Mouse (Mus musculus) adrenal gland, adult (tissue): ENCODE measurements around the gene Tmem266.

Experiments used
- DNase-seq, 2 experiments: peaks; one replicate each; pipeline ENCODE4 v3.0.0; 2022 to 2023; ENCODE audit warnings: low spot score in 1 of 2; ENCODE audit not compliant: inconsistent age in 2 of 2

The Tmem266 gene

GRCm38 (mm10) chr9:55326515-55327233, at the start of gene Tmem266, which contains the start of gene Nrg4:
Tmem266 (plus strand) TSS chr9:55326913.
Nrg4 (minus strand) TSS chr9:55326844.
- DNase-seq = peak; percentile 83 to 94

DNA sequence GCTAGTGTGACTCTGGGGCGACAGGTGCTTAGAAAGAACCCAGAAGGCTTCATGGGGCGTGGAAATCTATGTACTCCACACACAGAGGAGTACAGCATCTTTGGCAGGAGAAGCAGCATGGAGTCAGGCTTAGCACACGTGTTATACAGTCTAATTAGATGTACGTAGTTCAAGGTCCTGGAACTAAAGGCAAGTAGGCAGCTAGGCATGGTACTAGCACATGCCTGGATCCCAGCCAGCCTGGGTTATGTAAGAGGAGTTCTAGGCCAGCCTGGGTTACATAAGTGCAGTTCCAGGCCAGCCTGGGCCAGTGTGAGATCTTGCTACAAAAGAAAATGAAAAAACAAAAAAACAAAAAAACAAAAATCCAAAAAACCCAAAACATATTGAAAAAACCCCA, 49.2 kb upstream of the Tmem266 start:
- DNase-seq = peak; percentile 76 to 93

- no peak for DNase-seq
Observed at GRCm38 (mm10) chr9:55279114-55279825, 47.4 kb upstream of the Tmem266 start.

GRCm38 (mm10) chr9:55283516-55283915, 43.2 kb upstream of the Tmem266 start:
- peak; percentile 19 to 79 for DNase-seq

DNA sequence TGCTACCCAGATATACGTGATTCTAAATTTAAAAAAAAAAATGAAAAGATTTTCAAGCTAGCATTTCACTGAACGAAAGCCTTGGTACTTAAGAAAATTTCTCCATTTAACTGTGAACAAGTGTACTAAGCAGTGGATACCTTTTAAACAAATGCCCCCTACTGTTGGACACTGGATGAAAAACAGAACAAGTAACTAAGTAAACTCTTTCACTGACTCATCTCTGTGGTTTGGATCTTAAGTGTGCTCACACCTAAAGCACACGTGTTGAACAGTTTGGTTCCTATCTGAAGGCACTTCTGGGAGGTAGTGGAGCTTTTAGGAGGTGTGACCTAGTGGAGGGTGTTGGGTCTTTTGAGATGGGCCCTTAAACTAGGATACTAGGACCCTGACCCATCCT, 41.5 kb upstream of the Tmem266 start:
- no peak for DNase-seq

- DNase-seq = no peak
Observed at GRCm38 (mm10) chr9:55289475-55290198, 37.1 kb upstream of the Tmem266 start.

DNA sequence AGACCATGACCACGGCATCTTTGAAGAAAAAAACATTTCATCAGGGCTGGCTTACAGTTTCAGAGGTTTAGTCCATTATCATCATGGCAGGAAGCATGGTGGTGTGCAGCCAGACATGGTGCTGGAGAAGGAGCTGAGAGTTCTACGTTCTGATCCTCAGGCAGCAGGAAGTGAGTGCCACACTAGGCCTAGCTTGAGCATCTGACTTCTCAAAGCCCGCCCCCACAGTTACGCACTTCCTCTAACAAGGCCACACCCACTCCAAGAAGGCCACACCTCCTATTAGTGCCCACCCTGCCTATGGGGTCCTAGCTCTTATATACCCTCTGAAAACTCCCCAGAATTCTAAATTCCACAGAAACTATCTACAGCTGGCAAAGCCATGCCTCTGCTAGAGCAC, 34.7 kb upstream of the Tmem266 start:
- DNase-seq = no peak

GRCm38 (mm10) chr9:55296221-55296620, 30.5 kb upstream of the Tmem266 start:
- DNase-seq = peak in 1 of 2 experiments; percentile 68

DNA sequence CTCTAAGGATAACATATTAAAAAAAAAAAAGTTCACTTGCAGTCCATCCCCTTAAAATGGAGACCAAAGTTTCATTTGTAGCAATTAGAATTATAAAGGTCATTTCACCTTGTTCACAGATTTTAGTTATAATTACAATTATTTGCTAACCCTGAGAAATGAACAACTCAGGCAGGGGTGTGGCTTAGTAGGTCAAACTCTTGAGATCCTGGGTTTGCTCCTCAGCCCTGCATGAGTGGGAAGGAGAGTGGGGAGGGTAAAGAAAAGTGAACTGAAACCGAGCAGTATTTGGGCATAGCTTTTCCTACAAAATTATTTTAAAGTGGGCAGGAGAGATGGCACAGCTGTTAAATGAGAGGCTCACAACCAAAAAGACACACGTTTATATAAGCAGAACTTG, 19.6 kb upstream of the Tmem266 start:
- no peak for DNase-seq

DNA sequence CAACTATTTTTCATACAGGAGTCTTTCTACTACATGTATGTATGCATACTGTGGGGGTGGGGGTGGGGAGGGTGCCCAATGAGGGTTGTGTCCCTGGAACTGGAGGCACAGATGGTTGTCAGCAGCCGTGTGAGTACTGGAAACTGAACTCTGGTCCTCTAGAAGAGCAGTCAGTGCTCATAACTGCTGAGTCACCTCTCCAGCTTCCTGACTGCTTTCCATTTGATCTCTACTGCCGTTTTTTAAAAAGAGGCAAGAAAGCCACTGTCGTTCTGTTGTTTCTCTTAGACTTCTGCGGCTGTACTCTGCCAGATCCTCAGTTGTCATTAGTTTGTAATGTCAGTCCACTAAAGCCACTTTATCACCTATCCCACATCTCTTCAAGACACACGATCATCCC, 19.2 kb upstream of the Tmem266 start:
- DNase-seq = no peak

DNA sequence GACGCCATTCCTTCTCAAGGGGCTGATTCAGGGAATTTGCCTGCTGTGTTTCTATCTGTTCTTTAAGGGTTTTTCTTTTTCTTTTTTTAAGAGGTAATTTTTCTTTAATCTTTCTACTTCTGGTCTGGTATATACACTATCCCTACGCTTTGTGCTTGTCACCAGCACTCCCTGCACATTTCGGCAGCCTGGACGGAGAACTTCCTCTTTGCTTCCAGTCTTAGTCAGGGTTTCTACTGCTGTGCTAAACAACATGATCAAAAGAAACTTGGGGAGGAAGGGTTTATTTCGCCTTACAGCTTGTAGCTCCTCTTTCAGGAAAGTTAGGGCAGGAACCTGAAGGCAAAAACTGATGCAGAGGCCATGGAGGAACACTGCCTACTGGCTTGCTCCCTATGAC, 18.3 kb upstream of the Tmem266 start:
- no peak for DNase-seq

GRCm38 (mm10) chr9:55311560-55311959, 15.2 kb upstream of the Tmem266 start:
- peak; percentile 70 to 93 for DNase-seq

DNA sequence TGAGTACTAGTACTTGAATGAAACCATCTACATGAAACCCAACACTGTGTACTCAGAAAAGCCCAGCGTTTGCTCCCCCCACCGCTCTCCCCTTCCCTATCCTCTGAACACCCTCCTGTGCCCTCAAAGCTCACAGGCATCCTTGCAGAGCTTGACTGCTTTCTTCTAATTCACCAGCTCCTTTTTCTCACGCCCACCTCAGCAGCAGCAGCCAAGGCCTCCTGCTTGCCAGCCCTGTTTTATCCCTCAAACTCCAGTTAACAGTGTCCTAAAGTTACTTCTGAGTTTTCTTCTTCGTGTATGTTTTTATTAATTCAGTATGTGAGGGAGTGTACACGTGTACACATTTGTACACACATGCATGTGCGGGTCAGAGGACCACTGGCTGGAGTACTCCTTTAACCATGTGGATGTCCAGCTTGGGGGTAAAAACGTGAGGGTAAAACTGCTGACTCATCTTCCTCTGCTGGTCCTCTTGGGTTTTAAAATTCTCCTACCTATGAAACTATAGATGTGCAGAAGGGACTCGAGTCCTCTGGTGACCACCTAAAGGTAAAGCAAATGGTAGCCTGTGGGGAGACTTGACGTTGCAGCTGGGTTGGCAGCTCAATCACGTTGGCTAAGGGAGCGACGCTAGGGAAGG, 13.0 kb upstream of the Tmem266 start:
- no peak for DNase-seq

GRCm38 (mm10) chr9:55322641-55323040, 4.1 kb upstream of the Tmem266 start:
- DNase-seq = peak in 1 of 2 experiments; percentile 20

- DNase-seq = no peak
Observed at GRCm38 (mm10) chr9:55324085-55324484, 2.6 kb upstream of the Tmem266 start.

DNA sequence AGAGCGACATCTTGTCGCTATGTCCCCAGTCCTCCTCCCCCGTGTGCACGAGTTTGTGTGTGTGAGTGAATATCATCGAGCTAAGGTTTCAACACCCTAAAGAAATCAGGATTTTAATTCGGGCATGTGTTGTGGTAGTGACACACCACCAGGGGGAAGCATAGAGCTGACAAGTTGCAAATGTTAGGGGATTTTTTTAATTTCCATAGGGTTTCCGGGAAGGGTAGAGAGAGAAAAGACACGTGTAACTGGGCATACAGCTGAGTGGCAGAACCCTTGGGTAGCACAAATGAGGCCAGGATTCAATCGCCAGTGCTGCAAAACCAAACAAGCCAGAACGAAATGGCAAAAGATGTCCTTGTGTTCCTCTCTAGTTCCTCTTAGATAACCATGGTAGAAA, 2.2 kb upstream of the Tmem266 start:
- peak in 1 of 2 experiments; percentile 43 for DNase-seq

- DNase-seq = no peak
Observed at GRCm38 (mm10) chr9:55325061-55325460, 1.7 kb upstream of the Tmem266 start.

DNA sequence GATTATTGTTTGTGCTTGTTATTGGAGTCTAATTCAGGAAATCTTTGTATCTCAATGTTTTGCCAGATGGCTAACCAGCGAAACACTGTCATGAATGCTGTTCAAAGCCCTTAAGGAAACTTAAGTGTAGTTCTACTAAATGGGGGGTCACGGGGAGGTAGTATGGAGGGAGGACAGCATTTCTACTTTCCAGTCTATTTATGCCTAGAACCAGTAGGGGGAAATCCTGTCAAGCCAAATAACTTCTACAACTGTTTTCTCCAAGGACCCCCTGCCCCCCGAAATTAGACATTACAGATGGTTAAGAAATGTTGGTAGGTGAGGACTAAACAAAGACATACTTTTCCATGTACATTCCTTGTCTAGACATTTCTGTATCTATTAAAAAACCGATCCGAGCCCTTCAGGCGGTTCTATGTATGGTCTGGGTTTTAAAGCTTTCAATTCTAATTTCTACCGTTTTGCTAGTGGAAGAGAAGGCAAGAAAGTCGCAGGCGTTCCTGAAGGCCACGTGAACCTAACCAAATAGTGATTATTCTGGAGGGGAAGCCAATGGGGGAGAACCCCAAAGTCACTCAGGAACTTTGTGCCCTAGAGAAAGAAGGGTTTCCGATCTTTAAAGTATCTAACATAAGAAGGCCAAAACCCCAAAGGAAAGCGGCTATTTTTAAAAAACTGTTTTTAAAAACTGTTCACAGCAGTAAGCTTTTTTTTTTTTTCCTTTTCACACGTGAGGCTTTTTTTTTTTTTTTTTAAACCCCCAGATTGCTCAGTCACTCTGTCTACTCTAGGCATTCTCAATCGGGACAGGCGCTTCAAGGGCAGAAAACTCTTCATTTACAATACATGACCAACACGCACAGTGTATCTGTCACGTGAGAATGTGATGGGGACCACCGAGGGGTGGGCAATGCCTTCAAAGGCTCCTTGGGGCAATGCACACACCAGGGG, 874 bp upstream of the Tmem266 start:
- peak in 1 of 2 experiments; percentile 27 for DNase-seq

DNA sequence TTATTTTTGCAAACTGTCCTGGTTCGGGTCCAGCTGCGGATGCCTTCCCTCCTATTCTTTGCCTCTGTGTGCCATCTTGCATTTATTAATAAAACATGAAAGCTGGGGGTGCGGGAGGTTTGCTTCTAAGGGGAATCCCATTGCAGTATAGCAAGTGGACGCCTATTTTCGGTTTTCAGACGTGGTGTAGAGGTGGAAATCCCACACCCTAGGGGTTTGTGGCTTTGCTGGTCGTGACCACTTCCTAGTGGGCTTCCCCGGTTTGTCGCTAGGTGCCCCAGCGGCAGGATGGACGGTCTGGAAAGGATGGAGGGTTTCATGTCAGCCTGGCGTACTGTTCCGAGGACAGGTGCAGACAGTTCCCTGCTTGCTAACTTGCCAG, 512 bp downstream of the Tmem266 start:
- no peak for DNase-seq
